In the genomic region with DNA sequence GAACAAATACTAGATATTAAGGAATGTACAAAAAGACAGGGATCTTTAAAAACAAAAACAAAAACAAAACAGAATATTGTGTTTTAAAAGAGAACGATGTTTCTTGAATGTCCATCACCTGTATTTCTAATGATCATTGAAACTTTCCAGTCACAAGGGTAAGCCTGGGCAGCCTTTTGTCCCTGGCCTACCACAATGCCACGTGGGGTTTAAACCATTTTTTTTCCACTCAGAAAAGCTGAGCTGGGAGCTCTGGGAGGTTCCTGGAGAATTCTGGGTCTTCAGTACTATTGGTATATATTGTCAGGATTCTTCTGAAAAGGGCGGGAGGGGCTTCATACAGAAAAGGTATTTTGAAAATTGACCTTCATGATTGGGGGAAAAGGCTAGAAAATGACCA, we compare ENCODE assay signal across 19 mouse cellular contexts. TPM values are rescaled to one million over a fixed set of nuclear protein-coding genes. Genes with fewer than 3 reads are reported as not detected.
A peak's percentile ranks its signal among the peaks of the same experiment; 100 is the strongest.
DNase-seq lines count a peak whose midpoint lies in the region; ATAC-seq and TF ChIP-seq lines count a peak whose summit lies in the region.
"Had no signal": no experiment of that assay in that cellular context is flagged by ENCODE, and none has a peak within 500 bp of the region (broad histone marks: within the 10 kb centered on the region; RNA-seq: fewer than 3 reads in every experiment).

No protein-coding gene starts in this region.

- 70% methylated on average over 3 of the region's 3 CpGs for WGBS in heart, embryonic 15.5 days
- WGBS in lung, adult 2 months, result 75% methylated on average over 3 of the region's 3 CpGs

- H3K4me2 ChIP-seq in heart, embryonic 15.5 days, result peak overlapping the region; percentile 91

- no peak overlapping the region for H3K27ac ChIP-seq in heart, embryonic 15.5 days
- H3K27ac ChIP-seq: embryonic facial prominence, embryonic 13.5 days; hindbrain, postnatal 0 days; midbrain, embryonic 10.5 days; neural tube, embryonic 13.5 days had no signal

- H3K4me1 ChIP-seq in heart, embryonic 15.5 days (replicated peaks), result peaks cover 8% of the 10 kb centered on the region
- H3K4me1 ChIP-seq in lung, adult 2 months (ENCODE audit: control insufficient read depth, insufficient read depth, low read length), result no peaks in the 10 kb centered on the region; the same call in 1 of the 2 replicates
- H3K4me1 ChIP-seq: embryonic facial prominence, embryonic 13.5 days had no signal

- no peaks in the 10 kb centered on the region for H3K36me3 ChIP-seq in heart, embryonic 15.5 days
- H3K36me3 ChIP-seq: embryonic facial prominence, embryonic 13.5 days; midbrain, embryonic 10.5 days; neural tube, embryonic 13.5 days had no signal

- intact Hi-C loops in heart, postnatal 25 days (cut with DNase I), result no loop called here

- no peak overlapping the region for H3K4me3 ChIP-seq in heart, embryonic 15.5 days
- H3K4me3 ChIP-seq in lung, adult 2 months (replicated peaks; ENCODE audit: extremely low read depth, low read depth, low read length), result peak overlapping the region; percentile 78

- no peak overlapping the region for H3K9ac ChIP-seq in heart, embryonic 15.5 days

- no peak for DNase-seq in heart, postnatal 25 days (ENCODE audit: low spot score)
- DNase-seq in lung, adult 2 months, result no peak
- DNase-seq in lung, postnatal 36 days, result no peak
- peak; percentile 43 for DNase-seq in induced T-regulatory cell, adult 2 months (ENCODE audit: low read depth)
- no peak for DNase-seq in cerebellum, adult 18-20 months
- DNase-seq in layer of hippocampus, adult 18-20 months (ENCODE audit: low spot score in 2 of 2), result no peak
- DNase-seq: cerebellum, adult 9-11 months; gastrocnemius, postnatal 10 days; kidney, adult 8-10 months; lung, adult 18-20 months; lung, postnatal 10 days; thymus, postnatal 25 days had no signal

- no peak for TF ChIP-seq POLR2A in lung, adult 2 months (IDR thresholded peaks at IDR 0.05; ENCODE audit: borderline replicate concordance, extremely low read depth, low read depth, low read length)

- ATAC-seq in heart, embryonic 15.5 days (replicated peaks; ENCODE audit: insufficient number of reproducible peaks, insufficient read depth, low FRiP score, low read depth), result no peak
- ATAC-seq: hindbrain, postnatal 0 days had no signal

- no peak for TF ChIP-seq CTCF in lung, adult 2 months (IDR thresholded peaks at IDR 0.05; ENCODE audit: insufficient read depth, low read length)

- peaks cover 20% of the 10 kb centered on the region for H3K27me3 ChIP-seq in heart, embryonic 15.5 days

- no peaks in the 10 kb centered on the region for H3K9me3 ChIP-seq in heart, embryonic 15.5 days (replicated peaks)
- H3K9me3 ChIP-seq: embryonic facial prominence, embryonic 13.5 days; midbrain, embryonic 10.5 days; neural tube, embryonic 13.5 days had no signal

RNA-seq across cellular contexts. Expression of a gene that starts 0.8 kb away (rescaled TPM):
- polyA plus RNA-seq in heart, embryonic 15.5 days (2015; fragmentation: Nextera tagmentation; extraction: Ambion mirVana), result 0.28 and 0.53 TPM in 2 replicates
- total RNA-seq in heart, postnatal 25 days (2021), result 1 to 10 TPM in 1 of 2 experiments, under 1 TPM in 1; 0.49 to 1.7 TPM
- 9.3 and 12.0 TPM in 2 replicates for polyA plus RNA-seq in lung, adult 2 months (2012; rRNA removed)
- 1 to 10 TPM in 1 of 2 experiments, under 1 TPM in 1; 0.30 to 1.1 TPM for total RNA-seq in layer of hippocampus, adult 18-20 months (2021)
- total RNA-seq: MEL had no signal
- polyA plus RNA-seq: liver, embryonic 11.5 days had no signal

RNA-seq across cellular contexts. Expression of a gene that starts 48.7 kb away (rescaled TPM):
- polyA plus RNA-seq in heart, embryonic 15.5 days (2015; fragmentation: Nextera tagmentation; extraction: Ambion mirVana), result 91.4 and 94.8 TPM in 2 replicates
- 100 to 1,000 TPM; 180 to 257 TPM for total RNA-seq in heart, postnatal 25 days (2021)
- polyA plus RNA-seq in lung, adult 2 months (2012; rRNA removed), result 341 and 489 TPM in 2 replicates
- total RNA-seq in layer of hippocampus, adult 18-20 months (2021), result 10 to 100 TPM; 66.6 to 76.8 TPM
